Mouse (Mus musculus): ENCODE results near the gene Rnf44.

The Rnf44 gene

DNA sequence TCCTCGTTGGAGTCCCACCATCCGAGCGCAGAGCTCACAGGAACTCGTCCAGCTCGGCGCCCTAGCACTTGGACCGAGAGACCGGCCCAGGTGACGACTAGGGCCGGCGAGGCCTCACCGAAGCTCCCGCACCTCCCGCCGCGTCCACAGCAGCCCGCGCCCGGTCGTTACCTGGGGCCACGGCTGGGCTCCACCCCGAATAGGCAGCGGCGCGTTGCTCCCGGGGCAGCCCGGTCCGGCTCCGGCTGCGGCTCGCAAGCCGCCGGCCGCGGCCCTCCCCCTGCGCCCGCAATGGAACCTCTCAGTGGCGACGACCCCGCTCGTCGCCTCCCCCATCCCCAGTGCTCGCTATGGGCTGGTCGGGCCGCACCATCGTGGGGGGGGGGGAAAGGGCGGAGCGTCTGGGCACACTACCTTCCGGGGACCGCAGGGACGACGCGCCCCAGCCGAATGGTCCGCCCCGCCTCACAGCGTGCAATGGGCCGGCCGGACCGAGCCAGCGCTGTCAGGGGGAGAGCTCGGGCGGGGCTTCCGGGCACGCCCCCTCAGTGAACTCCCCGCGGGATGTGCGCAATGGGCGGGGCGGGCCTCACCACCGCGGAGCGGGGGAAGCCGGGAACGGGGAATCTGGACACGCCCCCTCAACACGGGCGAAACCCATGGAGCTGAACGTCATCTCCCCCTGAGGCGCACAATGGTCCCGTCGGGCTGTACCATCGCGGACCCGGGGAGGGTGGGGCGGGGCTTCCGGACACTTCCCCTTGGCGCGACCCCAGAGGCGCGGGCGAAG, at the start of gene Rnf44:
Gene Rnf44, minus strand, starts transcription at position 350 of the 790 bp plus-strand sequence.
- DNase-seq = peak; percentile 99

DNA sequence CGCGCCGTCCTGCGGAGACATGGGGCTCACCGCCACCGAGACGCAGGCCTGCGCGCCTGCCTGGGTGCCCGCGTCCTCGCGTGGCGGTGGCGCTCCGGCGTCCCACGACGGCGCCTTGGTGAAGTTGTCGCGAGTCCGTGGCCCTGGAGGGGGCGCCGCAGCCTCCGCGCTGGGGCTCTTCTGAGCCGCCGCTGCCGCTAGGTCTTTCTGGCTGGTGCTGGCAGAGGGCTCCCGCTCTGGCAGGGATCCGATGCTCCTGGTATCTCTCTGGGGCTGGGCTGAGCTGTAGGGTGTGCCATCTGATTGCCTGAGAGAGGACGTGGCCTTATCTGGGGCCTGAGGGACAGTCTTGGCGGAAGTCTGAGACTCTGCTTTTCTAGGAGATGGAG, 44.5 kb upstream of the Rnf44 start:
- DNase-seq = no peak

DNA sequence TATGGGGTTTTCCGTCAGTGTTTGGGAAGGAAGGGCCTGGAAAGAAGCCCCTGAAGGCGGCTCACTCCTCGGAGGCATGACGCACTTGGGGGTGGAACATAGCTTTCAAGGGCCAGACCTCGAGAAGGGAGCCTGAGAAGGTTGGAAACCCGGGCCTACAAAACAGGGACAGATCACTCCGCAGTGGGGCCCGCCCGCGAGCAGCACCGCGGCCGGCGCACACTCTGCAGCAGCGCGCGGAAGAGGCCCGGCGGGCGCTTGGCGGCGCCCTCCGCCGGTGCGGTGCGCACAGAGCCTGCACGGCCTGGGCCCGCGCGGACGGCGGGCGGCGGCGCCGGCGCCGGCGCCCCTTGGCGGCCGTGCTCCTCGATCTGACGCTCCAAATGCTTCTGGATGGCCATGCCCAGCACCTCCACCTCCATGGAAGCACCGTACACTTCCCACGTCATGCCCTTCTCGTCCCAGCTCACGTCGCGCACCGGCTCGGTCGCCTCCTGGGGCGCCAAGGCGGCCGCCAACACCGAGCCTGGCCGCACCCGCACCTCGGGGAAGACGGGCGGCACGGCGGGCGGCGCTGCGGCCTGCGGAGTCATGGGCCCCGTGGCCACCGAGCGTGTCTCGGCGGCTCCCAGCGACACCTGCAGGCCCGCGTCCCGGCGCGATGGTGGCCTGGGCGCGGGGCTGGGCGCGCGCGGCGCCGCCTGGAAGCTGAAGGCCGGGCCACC, 43.9 kb upstream of the Rnf44 start:
- no peak for DNase-seq

DNA sequence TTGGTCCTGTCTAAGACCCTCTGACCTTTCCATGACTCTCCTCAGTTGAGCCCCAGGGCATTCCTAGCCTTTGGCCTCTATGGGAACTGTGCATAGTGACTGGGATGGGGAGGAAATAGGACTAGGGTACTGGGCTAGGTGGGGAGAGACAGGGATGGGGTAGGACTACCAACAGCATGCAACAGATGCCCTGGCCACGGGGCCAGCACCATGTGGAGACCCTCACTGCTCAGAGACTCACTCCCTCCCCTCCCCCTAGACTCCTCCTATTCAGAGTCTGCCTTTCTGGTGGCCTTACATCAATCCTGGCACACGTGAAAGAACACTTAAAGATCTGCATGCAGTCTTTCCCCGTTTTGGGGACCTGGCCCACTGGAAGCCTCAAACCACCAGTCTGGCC, 43.2 kb upstream of the Rnf44 start:
- DNase-seq = no peak

DNA sequence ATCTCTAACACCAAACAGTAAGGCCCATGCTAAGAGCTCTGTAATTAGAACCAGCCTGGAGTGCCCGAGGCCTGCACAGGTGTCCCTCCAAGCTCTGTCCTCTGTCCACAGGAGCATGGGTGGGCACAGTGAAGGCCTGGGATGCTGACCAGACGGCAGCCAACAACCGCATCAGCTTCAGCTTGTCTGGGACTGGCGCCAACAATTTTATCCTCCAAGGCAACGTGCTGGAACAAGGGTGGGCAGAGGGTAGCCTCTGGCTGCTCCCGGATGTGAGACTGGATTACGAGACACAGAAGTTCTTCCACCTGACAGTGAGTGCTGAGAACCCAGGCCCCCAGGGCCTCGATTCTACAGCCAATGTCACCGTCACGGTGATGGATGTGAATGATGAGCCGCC, 32.4 kb upstream of the Rnf44 start:
- no peak for DNase-seq

DNA sequence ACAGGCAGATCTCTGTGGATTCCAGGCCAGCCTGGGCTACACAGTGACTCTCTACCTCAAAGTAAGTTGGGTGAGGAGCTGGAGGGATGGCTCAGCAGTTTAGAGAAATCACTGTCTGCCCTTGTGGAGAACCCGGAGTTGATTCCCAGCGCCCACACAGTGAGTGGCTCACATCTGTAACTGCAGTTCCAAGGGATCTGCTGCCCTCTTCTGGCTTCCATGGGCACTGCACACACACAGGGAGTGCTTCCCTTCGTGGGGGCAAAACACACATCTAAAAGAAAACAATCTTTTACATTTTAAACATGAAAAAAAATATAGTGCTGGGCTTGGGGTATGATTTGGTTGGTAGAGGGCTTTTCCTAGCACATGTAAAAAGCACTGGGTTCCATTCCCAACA, 29.4 kb upstream of the Rnf44 start:
- DNase-seq = no peak

DNA sequence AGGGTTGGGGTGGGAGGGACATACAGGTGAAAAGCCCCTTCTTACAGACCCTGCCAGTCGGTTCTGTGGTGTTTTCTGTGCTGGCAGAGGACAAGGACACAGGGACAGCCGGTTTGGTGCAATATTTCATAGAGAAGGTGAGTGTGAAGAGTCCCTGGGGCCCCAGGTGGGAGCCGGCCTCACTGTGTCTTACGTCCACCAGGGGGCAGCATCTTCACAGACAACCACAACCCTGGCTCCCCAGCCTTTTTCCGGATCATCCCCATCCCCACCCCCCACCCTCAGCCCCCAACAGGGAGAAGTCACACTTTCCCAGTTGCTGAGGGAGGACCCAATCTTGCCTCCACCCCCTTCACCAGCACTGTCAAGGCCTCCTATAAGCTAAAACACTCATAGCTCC, 23.2 kb upstream of the Rnf44 start:
- DNase-seq = no peak

DNA sequence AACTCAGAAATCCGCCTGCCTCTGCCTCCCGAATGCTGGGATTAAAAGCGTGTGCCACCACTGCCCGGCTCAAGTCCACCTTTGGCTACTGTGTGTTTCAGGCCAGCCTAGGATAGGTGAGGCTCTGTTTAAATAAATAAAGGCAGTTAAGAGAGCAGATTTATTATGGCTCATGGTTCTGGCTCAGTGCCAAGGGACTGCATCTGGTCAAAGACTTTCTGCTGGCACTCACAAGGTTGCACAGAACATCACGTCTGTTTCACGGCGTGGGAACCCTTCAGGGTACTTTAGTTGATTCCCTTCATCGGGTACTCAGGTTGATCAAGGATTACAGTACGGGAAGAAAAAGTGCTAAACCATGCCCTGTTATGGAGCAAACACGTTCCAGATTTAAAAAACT, 21.3 kb upstream of the Rnf44 start:
- DNase-seq = no peak

DNA sequence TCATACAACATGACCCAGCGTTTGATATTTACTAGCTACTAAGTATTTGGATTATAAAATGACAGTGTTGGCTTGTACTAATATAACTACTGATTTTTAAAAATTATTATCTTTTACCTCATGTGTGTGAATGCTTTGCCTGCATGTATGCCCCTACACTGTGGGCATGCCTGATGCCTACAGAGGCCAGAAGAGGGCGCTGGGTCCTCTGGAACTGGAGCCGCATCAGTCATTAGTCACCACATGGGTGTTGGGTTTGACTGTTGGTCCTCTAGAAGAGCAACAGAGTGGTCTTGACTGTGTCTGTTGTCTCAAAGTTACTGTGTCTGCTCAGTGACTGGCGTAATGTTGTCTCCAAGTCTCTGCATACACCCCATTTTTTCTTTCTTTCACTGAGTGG, 20.7 kb upstream of the Rnf44 start:
- no peak for DNase-seq

DNA sequence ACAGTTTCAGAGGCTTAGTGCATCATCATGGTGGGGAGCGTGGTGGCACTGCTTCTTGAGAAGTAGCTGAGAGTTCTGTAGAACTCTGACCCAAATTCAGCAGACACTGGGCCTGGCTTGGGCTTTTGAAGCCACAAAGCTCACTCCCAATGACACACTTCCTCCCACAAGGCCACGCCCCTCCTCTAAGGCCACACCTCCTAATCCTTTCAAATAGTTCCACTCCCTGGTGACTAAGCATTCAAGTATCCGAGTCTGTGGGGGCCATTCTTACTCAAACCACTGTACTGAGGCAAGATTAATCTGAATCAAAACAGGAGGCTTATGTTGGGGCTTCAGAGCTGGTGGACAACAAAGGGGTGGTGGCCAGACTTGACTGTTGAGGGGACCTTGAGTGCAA, 17.2 kb upstream of the Rnf44 start:
- DNase-seq = no peak

DNA sequence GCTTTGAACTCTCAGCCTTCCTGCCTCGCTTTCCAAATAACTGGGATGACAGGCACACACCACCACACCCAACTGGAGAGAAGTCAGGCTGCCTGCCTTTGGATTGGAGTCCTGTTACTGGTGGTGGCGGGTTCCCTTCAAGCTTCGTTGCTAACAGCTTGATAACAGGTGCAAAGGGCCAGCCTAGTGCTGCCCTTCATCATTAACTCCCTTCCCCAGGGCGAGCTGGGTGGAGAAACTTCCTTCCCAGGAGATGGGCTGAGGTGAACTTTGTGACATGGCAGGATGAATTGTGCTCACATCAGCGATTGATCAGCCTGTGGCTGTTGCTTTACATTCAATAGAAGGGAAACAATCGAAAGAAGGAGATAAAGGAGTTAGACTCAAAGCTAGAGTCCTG, 11.2 kb upstream of the Rnf44 start:
- no peak for DNase-seq

DNA sequence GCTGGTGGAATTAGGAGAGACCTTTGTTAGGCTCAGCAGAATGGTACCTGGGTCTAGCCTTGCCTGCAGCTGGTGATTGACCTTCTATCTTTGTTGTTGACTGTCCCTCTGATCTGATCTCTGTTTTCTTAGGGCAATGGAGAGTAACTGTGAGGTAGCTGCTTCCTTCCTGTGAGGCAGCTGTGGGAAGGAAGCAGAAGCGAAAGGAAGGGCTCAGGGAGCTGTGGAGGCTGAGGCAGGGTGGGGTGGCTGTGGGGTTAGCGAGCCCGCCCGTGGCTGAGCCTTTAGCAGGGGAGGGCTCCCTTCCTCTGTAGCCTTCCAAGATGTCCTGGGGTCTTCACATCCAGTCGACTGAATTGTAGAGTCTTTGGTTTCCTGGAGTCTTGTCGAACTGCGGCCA, 8.8 kb upstream of the Rnf44 start:
- DNase-seq = no peak

DNA sequence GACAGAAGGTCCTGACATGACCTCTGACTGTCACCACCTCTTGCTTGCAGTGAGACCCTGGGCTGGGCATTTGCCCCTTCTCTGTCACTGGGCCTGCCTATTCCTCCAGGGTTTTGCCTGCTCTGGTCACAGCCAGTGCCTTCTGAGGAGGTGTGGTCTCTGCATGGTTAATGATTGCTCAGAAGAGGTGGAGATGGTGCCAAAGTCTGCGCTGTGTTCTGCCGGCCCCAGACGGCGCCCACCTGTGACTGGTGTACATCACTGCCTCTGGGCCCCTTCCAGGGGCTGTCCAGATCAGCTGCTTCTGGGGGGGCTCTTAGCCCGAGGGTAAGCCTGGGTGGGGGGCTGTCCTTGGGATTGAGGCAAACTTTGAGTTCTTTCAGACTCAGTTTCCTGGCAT, 7.5 kb upstream of the Rnf44 start, which contains the start of gene Cdhr2:
Gene Cdhr2, plus strand, starts transcription at position 219 of the 400 bp plus-strand sequence.
- DNase-seq = peak; percentile 81

DNA sequence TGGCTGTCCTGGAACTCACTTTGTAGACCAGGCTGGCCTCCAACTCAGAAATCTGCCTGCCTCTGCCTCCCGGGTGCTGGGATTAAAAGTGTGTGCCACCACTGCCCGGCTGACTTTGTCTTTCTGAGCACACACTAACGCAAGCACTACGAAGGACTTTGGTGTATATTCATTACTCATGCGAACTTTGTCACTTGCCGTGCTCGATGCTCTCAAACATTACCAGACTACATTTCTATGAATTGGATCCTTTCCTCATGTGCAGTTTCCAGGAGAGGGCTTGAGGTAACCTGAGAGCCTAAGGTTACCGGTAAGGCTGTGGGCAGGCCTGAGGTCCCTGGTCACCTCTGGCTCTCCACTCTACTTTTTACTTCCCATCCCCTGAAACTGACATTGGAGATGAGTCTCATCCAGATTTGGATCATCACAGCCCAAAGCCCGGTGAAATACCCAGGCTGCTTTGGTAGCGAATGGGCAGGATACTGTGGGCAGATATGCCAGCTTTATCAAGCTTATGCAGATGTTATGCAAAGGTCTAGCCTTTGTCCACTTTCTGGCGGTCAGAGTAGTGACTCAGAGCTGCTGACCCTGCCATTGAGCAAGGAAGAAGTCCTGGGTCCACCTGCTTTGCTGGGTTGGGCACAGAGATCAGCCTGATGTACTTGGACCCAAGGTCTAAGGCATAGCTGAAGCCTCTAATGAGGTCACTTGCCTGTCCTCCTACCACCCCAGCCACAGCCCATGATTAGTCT, 1.9 kb upstream of the Rnf44 start:
- peak; percentile 42 for DNase-seq

DNA sequence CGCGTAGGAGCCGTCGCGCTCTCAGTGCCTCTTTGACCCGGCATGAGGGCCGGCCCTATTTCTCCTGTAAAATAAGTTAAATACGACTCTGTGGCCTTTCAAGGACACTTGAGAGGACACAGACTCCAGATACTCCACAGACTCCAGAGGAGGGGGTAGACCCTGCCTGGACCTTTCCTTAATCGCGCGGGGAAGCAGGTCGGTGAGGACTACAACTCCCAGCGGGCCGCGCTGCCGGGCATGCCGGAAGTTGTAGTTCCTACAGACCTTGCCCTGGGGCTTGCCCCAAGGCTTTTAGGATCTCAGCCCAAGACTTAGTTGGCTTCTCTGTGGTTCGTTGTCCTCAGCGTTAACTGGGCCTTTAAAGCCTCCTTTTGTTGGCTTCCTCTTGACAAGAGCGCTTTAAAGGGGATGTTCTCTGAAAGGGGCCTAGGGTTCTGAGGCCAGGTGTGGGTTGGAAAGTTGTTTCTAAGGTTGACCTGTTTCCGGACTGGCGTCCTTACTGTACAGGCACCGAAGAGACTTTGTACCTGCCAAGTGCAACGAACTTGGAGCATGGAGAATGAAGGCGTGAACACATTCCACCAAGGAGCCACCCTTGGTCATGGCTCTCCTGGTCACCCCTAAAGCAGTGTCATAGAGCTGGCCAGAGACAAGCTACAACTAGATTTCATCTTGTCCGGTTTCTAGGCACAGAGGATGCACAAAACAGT, 797 bp upstream of the Rnf44 start:
- peak; percentile 93 for DNase-seq

DNA sequence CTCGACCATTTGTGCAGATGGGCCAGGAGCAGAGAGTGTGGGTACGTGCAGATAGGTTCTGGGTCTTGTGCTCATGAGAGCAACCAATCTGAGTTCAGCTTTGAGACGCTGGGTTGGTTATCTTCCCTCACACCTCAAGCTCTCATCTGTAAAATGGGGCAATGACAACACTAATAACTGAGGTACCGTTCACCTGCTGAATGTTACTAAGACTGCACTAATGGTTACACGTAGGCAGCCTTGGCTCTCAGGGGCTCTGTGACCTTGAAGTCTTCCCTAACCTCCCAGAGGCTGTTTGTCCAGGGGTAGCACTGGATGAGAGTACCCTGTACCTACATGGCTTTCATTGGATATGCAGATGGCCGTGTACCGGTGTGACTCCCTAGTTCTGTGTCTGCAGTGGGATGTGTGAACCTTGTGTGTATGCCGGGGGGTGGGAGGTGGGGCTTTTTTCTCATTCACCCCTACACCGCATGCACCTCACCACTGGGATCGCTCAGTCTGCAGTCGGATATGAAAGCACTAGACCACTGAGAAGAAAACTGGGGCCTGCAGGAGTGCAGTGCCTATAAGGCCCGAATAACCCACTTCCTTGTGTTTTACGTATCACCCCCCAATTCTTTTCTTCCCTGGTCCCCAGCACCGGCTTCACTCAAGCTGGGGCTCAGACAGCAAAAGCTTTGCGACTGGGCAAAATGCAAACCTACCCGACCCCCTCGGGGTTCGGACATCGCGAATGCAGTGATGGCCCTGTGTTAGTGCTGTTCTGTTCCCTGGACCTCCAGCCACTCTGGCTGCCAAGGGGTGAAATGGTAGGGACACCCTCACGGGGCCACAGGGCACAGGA, 773 bp downstream of the Rnf44 start:
- DNase-seq = no peak

DNA sequence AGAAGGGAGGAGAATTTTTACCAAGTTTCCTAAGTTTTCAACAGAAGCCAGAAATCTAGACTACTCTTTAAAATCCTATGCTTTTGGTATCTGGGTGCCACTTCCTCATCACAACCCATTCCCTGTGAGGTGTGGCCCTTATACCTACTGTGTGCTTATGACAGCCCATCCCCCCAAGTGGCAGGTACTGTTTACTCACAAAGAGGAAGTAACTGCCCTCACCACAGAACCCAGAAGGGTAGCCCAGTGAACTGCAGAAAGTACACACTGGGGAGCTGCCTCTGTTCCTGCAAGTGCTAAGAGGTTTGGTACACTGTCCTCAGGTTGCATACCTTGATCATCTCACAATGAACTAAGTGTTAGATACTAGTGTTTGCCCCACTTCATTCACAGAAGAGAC, 2.0 kb downstream of the Rnf44 start:
- no peak for DNase-seq

DNA sequence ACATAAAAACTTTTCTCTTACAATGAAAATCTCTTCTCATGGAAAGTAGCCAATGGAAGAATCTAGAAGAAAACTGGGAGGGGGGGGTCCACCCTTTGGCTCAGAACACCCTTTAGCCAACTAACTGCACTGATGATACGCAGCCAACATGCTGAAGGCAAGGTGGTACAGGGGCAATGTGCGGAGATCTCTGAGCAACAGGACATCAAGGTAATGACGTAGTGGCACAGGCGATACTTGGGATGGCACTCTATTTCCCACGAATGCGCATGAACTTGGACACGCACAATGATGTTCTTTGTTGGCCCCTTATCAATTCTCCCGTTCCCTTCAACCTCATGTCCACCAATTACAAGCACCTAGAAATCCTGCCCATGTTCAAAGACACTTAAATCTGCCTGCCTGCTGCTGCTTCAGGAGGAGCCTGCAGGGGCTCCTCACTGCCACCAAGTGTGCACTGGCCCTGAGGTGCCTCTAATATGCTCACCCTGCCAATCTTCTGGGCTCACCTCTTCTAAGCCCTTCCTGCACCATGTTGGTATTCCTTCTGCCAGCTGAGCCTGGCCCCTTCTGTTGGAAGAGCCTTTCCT, 3.5 kb downstream of the Rnf44 start:
- no peak for DNase-seq

DNA sequence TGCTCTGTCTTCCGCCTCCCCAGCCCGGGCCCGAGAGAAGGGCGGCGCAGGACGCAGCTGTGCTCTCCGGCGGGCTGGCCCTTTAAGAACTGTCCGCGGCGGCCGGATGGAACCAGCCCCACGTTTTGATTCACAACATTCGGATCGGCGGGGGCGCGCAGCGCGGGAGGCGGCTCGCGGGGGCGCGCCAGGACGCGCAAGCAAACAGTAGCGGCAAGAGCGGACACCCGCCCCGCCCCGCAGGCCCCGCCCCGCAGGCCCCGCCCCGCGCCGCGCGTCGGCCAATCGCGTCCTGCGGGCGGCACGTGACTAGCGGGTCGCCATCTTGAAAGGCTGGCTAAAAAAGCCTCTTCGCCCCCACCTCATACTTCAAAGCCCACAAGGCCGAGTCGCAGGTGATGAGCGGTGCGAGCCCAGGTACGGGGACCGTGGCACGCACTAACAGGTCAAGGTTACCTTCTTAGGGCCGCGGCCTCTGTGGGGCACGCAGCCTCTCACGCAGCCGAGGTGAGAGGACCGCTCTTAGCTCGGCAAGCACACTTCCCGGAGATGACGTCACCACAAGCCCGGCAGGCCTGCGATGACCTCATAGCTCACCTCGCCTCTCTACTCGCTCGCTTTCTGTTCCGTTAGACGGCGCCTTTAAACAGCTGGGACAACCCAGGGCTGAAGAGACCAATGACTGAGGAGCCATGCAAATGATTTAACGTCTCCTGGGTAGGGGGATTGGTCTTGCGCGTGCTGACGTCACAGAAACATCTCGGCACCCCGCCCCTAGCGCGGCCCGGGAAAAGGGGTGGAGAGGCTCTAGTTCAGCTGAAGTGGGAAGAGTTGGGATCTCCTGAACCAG, 5.9 kb downstream of the Rnf44 start:
- DNase-seq = peak; percentile 98

DNA sequence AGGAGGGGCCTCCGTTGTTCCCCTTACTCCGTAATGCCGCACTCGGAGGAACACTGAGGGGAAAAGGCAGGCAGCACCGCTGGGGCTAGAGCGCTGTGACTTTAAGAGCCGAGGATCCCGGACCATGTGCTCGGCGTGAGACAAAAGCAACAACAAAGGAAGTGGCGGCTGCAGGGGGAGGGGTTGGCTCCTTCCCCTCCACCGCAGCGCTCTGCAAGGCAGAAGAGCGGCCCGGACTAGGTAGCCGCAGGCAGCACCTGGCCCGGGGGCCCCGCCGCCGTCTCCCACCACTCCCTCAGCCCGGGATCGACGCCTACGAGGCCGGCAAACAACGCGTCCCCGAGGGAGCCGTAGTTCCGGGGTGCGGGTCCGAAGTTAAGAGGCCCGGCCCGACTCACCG, 6.6 kb downstream of the Rnf44 start:
- peak; percentile 82 for DNase-seq

All from kidney, adult 11 months (tissue).